In the genomic region with DNA sequence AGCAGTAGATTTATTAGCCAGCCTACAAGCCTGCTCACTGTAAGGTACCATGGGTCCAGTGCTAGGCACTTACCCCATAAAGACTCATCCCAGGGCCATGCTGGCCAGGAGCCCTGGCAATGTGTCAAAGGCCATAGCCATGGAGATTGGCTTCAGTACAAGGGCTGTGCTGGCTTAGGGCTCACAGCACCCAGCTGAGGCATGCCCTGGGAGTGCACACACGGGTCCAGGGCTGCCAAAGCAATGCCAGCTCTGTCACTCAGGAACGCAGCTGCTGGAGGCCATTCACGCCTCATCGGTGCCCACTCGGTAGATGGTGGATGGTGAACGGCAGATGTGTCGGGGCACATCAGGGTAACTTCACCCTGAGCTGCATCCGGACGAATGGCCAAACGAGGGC, we compare ENCODE assay signal across 8 mouse cellular contexts. TPM values are rescaled to one million over a fixed set of nuclear protein-coding genes. Genes with fewer than 3 reads are reported as not detected.
DNase-seq lines count a peak whose midpoint lies in the region; ATAC-seq and TF ChIP-seq lines count a peak whose summit lies in the region.
"Had no signal": no experiment of that assay in that cellular context is flagged by ENCODE, and none has a peak within 500 bp of the region (broad histone marks: within the 10 kb centered on the region; RNA-seq: fewer than 3 reads in every experiment).

No protein-coding gene starts in this region.

- H3K9ac ChIP-seq in midbrain, embryonic 14.5 days (replicated peaks; ENCODE audit: low read length), result no peak overlapping the region
- H3K9ac ChIP-seq in midbrain, embryonic 11.5 days (ENCODE audit: low read length), result no peak overlapping the region
- H3K9ac ChIP-seq: midbrain, embryonic 12.5 days had no signal

- H3K4me3 ChIP-seq in midbrain, embryonic 14.5 days (replicated peaks; ENCODE audit: low read depth, low read length), result no peak overlapping the region
- H3K4me3 ChIP-seq in midbrain, embryonic 11.5 days (ENCODE audit: low read depth, low read length), result no peak overlapping the region
- H3K4me3 ChIP-seq in left cerebral cortex, adult 2 months, result no peak overlapping the region
- H3K4me3 ChIP-seq: midbrain, embryonic 12.5 days had no signal

- H3K9me3 ChIP-seq in midbrain, embryonic 14.5 days (ENCODE audit: control insufficient read depth, low read length), result no peaks in the 10 kb centered on the region
- no peaks in the 10 kb centered on the region for H3K9me3 ChIP-seq in midbrain, embryonic 11.5 days (ENCODE audit: control insufficient read depth, low read length)
- H3K9me3 ChIP-seq: midbrain, embryonic 12.5 days had no signal

- H3K4me2 ChIP-seq in midbrain, embryonic 14.5 days (ENCODE audit: low read length), result no peak overlapping the region
- H3K4me2 ChIP-seq in midbrain, embryonic 11.5 days, result no peak overlapping the region
- H3K4me2 ChIP-seq: midbrain, embryonic 12.5 days had no signal

- no peak for ATAC-seq in midbrain, embryonic 14.5 days (ENCODE audit: low FRiP score, low TSS enrichment)
- ATAC-seq in midbrain, embryonic 11.5 days (ENCODE audit: low FRiP score), result no peak

- 77% methylated on average over 10 of the region's 10 CpGs for WGBS in midbrain, embryonic 14.5 days
- WGBS in midbrain, embryonic 11.5 days, result 81% methylated on average over 10 of the region's 10 CpGs

- intact Hi-C loops in heart, postnatal 25 days (cut with DNase I), result no loop called here
- intact Hi-C loops in left cerebral cortex, adult 2 months (cut with DNase I), result no loop called here

- H3K36me3 ChIP-seq in midbrain, embryonic 14.5 days (ENCODE audit: control insufficient read depth, insufficient read depth, low read length), result no peaks in the 10 kb centered on the region
- no peaks in the 10 kb centered on the region for H3K36me3 ChIP-seq in midbrain, embryonic 11.5 days (ENCODE audit: control insufficient read depth, insufficient read depth, low read length)
- H3K36me3 ChIP-seq: midbrain, embryonic 12.5 days had no signal

- H3K27me3 ChIP-seq in midbrain, embryonic 14.5 days (ENCODE audit: control insufficient read depth, insufficient read depth, low read length), result no peaks in the 10 kb centered on the region
- no peaks in the 10 kb centered on the region for H3K27me3 ChIP-seq in midbrain, embryonic 11.5 days (ENCODE audit: control insufficient read depth, insufficient read depth, low read length)
- H3K27me3 ChIP-seq: midbrain, embryonic 12.5 days had no signal

- no peak overlapping the region for H3K27ac ChIP-seq in midbrain, embryonic 14.5 days (replicated peaks; ENCODE audit: low read depth, low read length)
- no peak overlapping the region for H3K27ac ChIP-seq in midbrain, embryonic 11.5 days (ENCODE audit: low read depth, low read length)
- no peak overlapping the region for H3K27ac ChIP-seq in left cerebral cortex, adult 2 months
- H3K27ac ChIP-seq: midbrain, embryonic 12.5 days had no signal

- DNase-seq in midbrain, embryonic 14.5 days, result peak; percentile 57
- DNase-seq in midbrain, embryonic 11.5 days (ENCODE audit: low spot score, missing footprints), result no peak
- DNase-seq in cerebellum, postnatal 10 days, result peak; percentile 79 to 85
- peak; percentile 47 for DNase-seq in heart, postnatal 25 days (ENCODE audit: low spot score)
- peak; percentile 42 to 59 for DNase-seq in left cerebral cortex, adult 2 months (ENCODE audit: extremely low spot score in 1 of 2, low spot score in 2 of 2)
- DNase-seq in skeletal muscle tissue, adult 2 months (ENCODE audit: low read depth, low spot score), result peak; percentile 91
- no peak for DNase-seq in urinary bladder, adult 18-20 months (ENCODE audit: low spot score in 2 of 2)

- no peak for TF ChIP-seq CTCF in left cerebral cortex, adult 2 months (IDR thresholded peaks at IDR 0.05)

- H3K4me1 ChIP-seq in midbrain, embryonic 14.5 days (ENCODE audit: control insufficient read depth, insufficient read depth, low read length), result no peaks in the 10 kb centered on the region
- H3K4me1 ChIP-seq in midbrain, embryonic 11.5 days (ENCODE audit: control insufficient read depth, insufficient read depth, low read length), result no peaks in the 10 kb centered on the region
- H3K4me1 ChIP-seq: midbrain, embryonic 12.5 days had no signal

RNA-seq across cellular contexts. Expression of gene Tkt, which starts 6.6 kb away (rescaled TPM):
- polyA plus RNA-seq in midbrain, embryonic 14.5 days (2014; fragmentation: Nextera tagmentation; extraction: Ambion mirVana), result 94.2 and 166 TPM in 2 replicates
- 135 and 154 TPM in 2 replicates for polyA plus RNA-seq in midbrain, embryonic 11.5 days (2014; fragmentation: Nextera tagmentation; extraction: Ambion mirVana)
- 10 to 100 TPM; 34.5 to 39.8 TPM for total RNA-seq in heart, postnatal 25 days (2021)
- total RNA-seq in left cerebral cortex, adult 2 months (2021), result 100 to 1,000 TPM; 160 to 180 TPM

RNA-seq across cellular contexts. Expression of gene Cacna1d, which starts 50.3 kb away (rescaled TPM):
- 10.1 and 13.5 TPM in 2 replicates for polyA plus RNA-seq in midbrain, embryonic 14.5 days (2014; fragmentation: Nextera tagmentation; extraction: Ambion mirVana)
- 0.89 and 1.0 TPM in 2 replicates for polyA plus RNA-seq in midbrain, embryonic 11.5 days (2014; fragmentation: Nextera tagmentation; extraction: Ambion mirVana)
- total RNA-seq in heart, postnatal 25 days (2021), result 1 to 10 TPM; 2.4 to 3.3 TPM
- total RNA-seq in left cerebral cortex, adult 2 months (2021), result 10 to 100 TPM; 52.3 to 56.0 TPM

Comparison
In these comparisons a context has a peak if more than half of its experiments do, and no peak if none do; other contexts are left out.
1. DNase-seq: peak in midbrain, embryonic 14.5 days (single experiment), cerebellum, postnatal 10 days (2 of 2), heart, postnatal 25 days (single experiment), left cerebral cortex, adult 2 months (2 of 2) and skeletal muscle tissue, adult 2 months (single experiment); none in midbrain, embryonic 11.5 days (single experiment) and urinary bladder, adult 18-20 months (0 of 2).
2. RNA of gene Cacna1d, which starts 50.3 kb away (total RNA-seq): 52.3 to 56.0 TPM in left cerebral cortex, adult 2 months; 2.4 to 3.3 TPM in heart, postnatal 25 days; every median in the first group is over 10 times any median in the second.